Mouse (Mus musculus): Measurements from ENCODE around the gene Pxt1.

DNA sequence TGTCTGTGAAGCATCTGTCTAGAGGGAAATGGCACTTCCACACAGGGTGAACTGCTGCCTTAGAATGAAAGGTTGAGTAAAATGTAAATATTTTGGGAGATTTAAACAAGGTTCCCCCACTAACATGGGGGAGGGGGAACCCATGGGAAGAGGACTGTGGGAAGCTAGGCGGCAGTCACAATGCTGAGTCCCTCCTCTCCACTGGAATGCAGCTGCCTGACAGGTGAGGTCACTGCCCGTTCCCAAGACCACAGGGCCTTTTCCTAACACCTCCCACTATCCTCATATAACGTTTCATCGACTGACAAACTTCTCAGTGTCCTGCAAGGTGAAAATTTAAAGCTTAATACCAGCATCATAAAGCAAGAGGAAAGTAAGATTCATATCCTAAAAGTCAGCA lies 39.0 kb upstream of the Pxt1 start:
- TF ChIP-seq CTCF (IDR thresholded peaks at IDR 0.05; ENCODE audit: low read depth) (no peak), EP300 (IDR thresholded peaks at IDR 0.05; ENCODE audit: low read depth) (no peak)

Data from liver, embryonic 14.5 days (tissue).